Mouse (Mus musculus): ENCODE results near the gene Myo10. TPM values are rescaled to one million over a fixed set of nuclear protein-coding genes. Genes with fewer than 3 reads are reported as not detected.

The Myo10 gene
- polyA plus RNA-seq, 1 experiment from 2014 or later, result 48.4 TPM

DNA sequence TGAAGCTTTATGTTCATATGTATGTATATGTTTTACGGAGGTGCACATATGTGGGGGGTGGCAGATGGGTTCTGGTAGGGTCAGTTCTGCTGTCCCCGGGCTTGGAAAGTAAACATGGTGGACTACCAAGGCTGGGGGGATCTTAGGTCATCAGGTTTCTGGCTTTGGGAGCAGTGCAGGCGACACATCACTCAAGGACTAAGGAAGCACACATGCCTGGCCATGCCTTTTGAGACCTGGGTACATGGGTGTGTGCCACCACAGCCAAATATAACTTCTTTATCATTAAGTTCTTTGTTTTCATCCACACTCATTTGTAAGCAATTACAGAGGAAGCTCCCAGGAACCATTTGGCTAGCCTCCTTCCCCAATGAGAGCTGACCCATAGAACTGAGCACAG is 72.9 kb downstream of the Myo10 start:
- Histone ChIP-seq H3K9me3 (ENCODE audit: control insufficient read depth, low read length) (no peaks in the 10 kb centered on the region), H3K9ac (ENCODE audit: low read length) (no peak overlapping the region), H3K36me3 (ENCODE audit: control insufficient read depth, insufficient read depth, low read length) (no peaks in the 10 kb centered on the region; the same call in 1 of the 2 replicates), H3K4me3 (ENCODE audit: low read depth, low read length) (no peak overlapping the region), H3K27me3 (ENCODE audit: control insufficient read depth, insufficient read depth, low read length) (no peaks in the 10 kb centered on the region), H3K4me1 (ENCODE audit: control insufficient read depth, insufficient read depth, low read length) (peaks cover 11% of the 10 kb centered on the region), H3K27ac (replicated peaks; ENCODE audit: low read depth, low read length) (no peak overlapping the region), H3K4me2 (ENCODE audit: low read depth, severe bottlenecking) (no peak overlapping the region)
- no peak for ATAC-seq (ENCODE audit: insufficient number of reproducible peaks, low FRiP score, low TSS enrichment, low read depth)
- 87% methylated on average over 3 of the region's 3 CpGs for WGBS
- no peak for DNase-seq (ENCODE audit: low spot score)

DNA sequence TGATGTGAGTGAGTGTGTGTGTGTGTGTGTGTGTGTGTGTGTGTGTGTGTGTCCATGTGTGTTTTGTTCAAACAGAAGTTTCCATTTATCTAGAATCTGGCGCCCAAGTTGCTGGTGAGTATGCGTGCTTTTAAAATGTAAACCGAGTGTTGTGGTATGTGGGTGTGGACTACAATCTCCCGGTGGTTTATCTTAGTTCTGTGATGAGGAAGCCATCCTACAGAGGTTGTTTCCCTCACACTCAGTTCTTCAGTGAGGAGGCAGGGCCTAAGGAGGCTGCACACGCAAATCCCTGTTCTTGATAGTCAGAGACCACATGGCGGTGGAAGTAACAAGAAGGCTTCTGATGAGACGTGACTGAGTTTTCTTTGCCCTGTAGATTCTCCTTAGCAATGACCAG is 73.6 kb downstream of the Myo10 start:
- H3K36me3 ChIP-seq (ENCODE audit: control insufficient read depth, insufficient read depth, low read length), result no peaks in the 10 kb centered on the region; the same call in 1 of the 2 replicates
- no peak overlapping the region for H3K4me2 ChIP-seq (ENCODE audit: low read depth, severe bottlenecking)
- DNase-seq (ENCODE audit: low spot score) (no peak), ATAC-seq (ENCODE audit: insufficient number of reproducible peaks, low FRiP score, low TSS enrichment, low read depth) (no peak)
- H3K27me3 ChIP-seq (ENCODE audit: control insufficient read depth, insufficient read depth, low read length), result no peaks in the 10 kb centered on the region
- H3K4me3 ChIP-seq (ENCODE audit: low read depth, low read length), result no peak overlapping the region
- no peak overlapping the region for H3K9ac ChIP-seq (ENCODE audit: low read length)
- no peaks in the 10 kb centered on the region for H3K9me3 ChIP-seq (ENCODE audit: control insufficient read depth, low read length)
- H3K27ac ChIP-seq (replicated peaks; ENCODE audit: low read depth, low read length), result no peak overlapping the region
- 90% methylated on average over 7 of the region's 7 CpGs for WGBS
- peaks cover 11% of the 10 kb centered on the region for H3K4me1 ChIP-seq (ENCODE audit: control insufficient read depth, insufficient read depth, low read length)

DNA sequence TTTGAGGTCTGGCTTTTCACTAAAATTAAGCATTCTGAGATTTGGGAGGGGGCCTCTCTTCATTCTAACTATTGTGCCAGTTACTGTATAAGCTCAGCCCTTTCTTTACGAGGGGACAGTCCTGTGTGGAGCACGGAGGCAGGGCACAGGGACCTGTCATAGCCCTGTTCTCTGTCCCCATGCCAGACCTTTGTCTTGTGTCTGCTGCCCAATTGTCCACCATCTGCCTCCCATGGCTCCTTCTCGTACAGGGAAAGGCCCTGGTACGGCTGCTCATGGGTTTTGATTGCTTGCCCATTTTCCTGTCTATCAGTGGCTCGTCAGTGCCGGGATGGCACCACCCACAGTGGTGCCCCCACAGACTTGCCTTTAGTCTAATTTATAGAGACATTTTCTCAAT is 74.3 kb downstream of the Myo10 start:
- no peaks in the 10 kb centered on the region for H3K9me3 ChIP-seq (ENCODE audit: control insufficient read depth, low read length)
- H3K4me2 ChIP-seq (ENCODE audit: low read depth, severe bottlenecking), result no peak overlapping the region
- no peaks in the 10 kb centered on the region; the same call in 1 of the 2 replicates for H3K36me3 ChIP-seq (ENCODE audit: control insufficient read depth, insufficient read depth, low read length)
- H3K27me3 ChIP-seq (ENCODE audit: control insufficient read depth, insufficient read depth, low read length), result no peaks in the 10 kb centered on the region
- no peak overlapping the region for H3K4me3 ChIP-seq (ENCODE audit: low read depth, low read length)
- H3K27ac ChIP-seq (replicated peaks; ENCODE audit: low read depth, low read length), result no peak overlapping the region
- no peak overlapping the region for H3K9ac ChIP-seq (ENCODE audit: low read length)
- no peak for ATAC-seq (ENCODE audit: insufficient number of reproducible peaks, low FRiP score, low TSS enrichment, low read depth)
- H3K4me1 ChIP-seq (ENCODE audit: control insufficient read depth, insufficient read depth, low read length), result peaks cover 11% of the 10 kb centered on the region
- no peak for DNase-seq (ENCODE audit: low spot score)
- WGBS, result 92% methylated on average over 6 of the region's 6 CpGs

DNA sequence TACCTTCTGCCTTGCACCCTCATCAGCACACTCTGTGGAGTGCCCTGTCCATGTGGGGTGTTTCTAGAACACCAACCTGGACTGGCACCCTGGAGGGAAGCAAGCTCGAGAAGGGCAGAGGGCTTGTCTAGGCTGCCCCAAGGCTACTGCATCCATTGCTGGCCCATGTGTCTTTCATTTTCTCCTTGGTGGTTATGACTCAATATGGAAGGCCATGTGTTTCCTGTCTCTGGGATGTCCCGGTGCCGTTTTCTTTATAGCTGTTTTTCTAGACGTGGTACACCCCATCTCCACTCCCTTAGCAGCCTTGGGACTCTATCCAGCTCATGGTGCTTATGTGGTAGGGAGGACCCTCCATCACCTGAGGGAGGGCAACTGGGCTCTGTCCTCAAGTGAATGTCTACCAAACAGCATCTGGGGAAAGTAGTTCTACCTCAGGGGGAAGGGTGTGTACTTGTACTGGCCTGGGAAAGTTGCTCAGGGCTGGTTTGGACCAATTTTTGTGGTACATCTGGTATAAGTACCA is 76.8 kb downstream of the Myo10 start:
- no peak for ATAC-seq (ENCODE audit: insufficient number of reproducible peaks, low FRiP score, low TSS enrichment, low read depth)
- Histone ChIP-seq H3K36me3 (ENCODE audit: control insufficient read depth, insufficient read depth, low read length) (peaks cover 5% of the 10 kb centered on the region; the same call in 1 of the 2 replicates), H3K27ac (replicated peaks; ENCODE audit: low read depth, low read length) (no peak overlapping the region), H3K9me3 (ENCODE audit: control insufficient read depth, low read length) (no peaks in the 10 kb centered on the region), H3K9ac (ENCODE audit: low read length) (no peak overlapping the region), H3K27me3 (ENCODE audit: control insufficient read depth, insufficient read depth, low read length) (no peaks in the 10 kb centered on the region), H3K4me2 (ENCODE audit: low read depth, severe bottlenecking) (no peak overlapping the region), H3K4me3 (ENCODE audit: low read depth, low read length) (no peak overlapping the region), H3K4me1 (ENCODE audit: control insufficient read depth, insufficient read depth, low read length) (peaks cover 3% of the 10 kb centered on the region; the same call in 1 of the 2 replicates)
- no peak for DNase-seq (ENCODE audit: low spot score)
- WGBS, result 11% methylated on average over 4 of the region's 4 CpGs

DNA sequence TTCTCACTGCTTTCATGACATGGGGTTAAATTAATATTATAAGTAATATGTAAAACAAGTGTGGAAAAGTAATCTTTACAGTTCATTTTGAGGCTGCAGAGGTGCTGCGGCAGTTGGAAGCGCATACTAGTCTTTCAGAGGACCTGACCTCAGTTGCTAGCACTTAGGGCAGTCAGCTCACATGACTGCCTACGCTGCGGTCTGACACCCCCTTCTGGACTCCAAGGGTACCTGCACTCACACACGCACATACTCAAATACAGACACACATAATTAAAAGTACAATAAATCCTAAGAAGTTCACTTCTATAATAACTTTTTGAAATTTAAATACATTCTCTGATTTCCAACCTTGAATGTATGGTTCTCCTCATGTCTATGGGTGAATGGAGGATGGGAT is 80.3 kb downstream of the Myo10 start:
- H3K4me2 ChIP-seq (ENCODE audit: low read depth, severe bottlenecking), result no peak overlapping the region
- H3K36me3 ChIP-seq (ENCODE audit: control insufficient read depth, insufficient read depth, low read length), result peaks cover 9% of the 10 kb centered on the region; the same call in 1 of the 2 replicates
- H3K4me3 ChIP-seq (ENCODE audit: low read depth, low read length), result no peak overlapping the region
- ATAC-seq (ENCODE audit: insufficient number of reproducible peaks, low FRiP score, low TSS enrichment, low read depth) (no peak), DNase-seq (ENCODE audit: low spot score) (no peak)
- H3K4me1 ChIP-seq (ENCODE audit: control insufficient read depth, insufficient read depth, low read length), result peaks cover 3% of the 10 kb centered on the region; the same call in 1 of the 2 replicates
- no peak overlapping the region for H3K9ac ChIP-seq (ENCODE audit: low read length)
- H3K9me3 ChIP-seq (ENCODE audit: control insufficient read depth, low read length), result no peaks in the 10 kb centered on the region
- no peaks in the 10 kb centered on the region for H3K27me3 ChIP-seq (ENCODE audit: control insufficient read depth, insufficient read depth, low read length)
- no peak overlapping the region for H3K27ac ChIP-seq (replicated peaks; ENCODE audit: low read depth, low read length)
- 97% methylated on average over 5 of the region's 5 CpGs for WGBS

DNA sequence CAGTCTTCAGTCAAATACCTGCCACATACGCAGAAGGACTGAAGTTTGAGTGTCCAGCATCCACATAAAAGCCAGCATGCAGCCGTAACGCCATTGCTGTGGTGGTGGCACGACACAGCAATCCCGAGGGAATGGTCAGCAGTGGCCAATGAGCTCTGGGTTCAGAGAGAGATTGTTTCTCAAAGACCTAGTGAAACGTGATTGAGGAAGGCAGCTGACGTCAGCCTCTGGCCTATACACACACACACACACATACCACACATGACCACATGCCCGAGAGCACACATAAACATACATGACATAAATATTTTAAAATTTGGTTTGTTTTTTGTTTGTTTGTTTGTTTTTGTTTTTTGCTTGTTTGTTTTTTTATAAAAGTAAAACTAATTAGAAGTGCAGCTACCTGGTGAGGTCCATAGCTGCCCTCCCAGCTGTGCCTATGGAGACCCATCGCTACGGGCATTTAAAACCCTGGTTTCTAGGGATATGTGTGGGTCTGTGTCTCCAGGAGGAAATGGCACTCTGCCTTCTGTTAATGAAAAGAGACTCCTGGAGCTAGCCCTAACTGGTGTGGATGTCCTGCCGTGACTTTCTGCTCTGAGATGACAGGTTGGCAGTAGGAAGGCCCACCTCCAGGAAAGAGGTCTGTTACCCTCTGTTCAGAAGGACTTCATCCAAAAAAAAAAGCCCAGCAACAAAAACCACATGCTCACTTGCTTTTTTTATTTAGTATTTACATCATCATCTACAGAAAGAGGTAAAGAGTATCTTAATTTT is 82.7 kb downstream of the Myo10 start:
- no peak overlapping the region for H3K27ac ChIP-seq (replicated peaks; ENCODE audit: low read depth, low read length)
- H3K4me1 ChIP-seq (ENCODE audit: control insufficient read depth, insufficient read depth, low read length), result no peaks in the 10 kb centered on the region; the same call in 1 of the 2 replicates
- WGBS, result 75% methylated on average over 11 of the region's 11 CpGs
- no peak overlapping the region for H3K4me3 ChIP-seq (ENCODE audit: low read depth, low read length)
- H3K9ac ChIP-seq (ENCODE audit: low read length), result no peak overlapping the region
- H3K4me2 ChIP-seq (ENCODE audit: low read depth, severe bottlenecking), result no peak overlapping the region
- peaks cover 9% of the 10 kb centered on the region; the same call in 1 of the 2 replicates for H3K36me3 ChIP-seq (ENCODE audit: control insufficient read depth, insufficient read depth, low read length)
- H3K9me3 ChIP-seq (ENCODE audit: control insufficient read depth, low read length), result no peaks in the 10 kb centered on the region
- ATAC-seq (ENCODE audit: insufficient number of reproducible peaks, low FRiP score, low TSS enrichment, low read depth), result no peak
- no peak for DNase-seq (ENCODE audit: low spot score)
- H3K27me3 ChIP-seq (ENCODE audit: control insufficient read depth, insufficient read depth, low read length), result no peaks in the 10 kb centered on the region

DNA sequence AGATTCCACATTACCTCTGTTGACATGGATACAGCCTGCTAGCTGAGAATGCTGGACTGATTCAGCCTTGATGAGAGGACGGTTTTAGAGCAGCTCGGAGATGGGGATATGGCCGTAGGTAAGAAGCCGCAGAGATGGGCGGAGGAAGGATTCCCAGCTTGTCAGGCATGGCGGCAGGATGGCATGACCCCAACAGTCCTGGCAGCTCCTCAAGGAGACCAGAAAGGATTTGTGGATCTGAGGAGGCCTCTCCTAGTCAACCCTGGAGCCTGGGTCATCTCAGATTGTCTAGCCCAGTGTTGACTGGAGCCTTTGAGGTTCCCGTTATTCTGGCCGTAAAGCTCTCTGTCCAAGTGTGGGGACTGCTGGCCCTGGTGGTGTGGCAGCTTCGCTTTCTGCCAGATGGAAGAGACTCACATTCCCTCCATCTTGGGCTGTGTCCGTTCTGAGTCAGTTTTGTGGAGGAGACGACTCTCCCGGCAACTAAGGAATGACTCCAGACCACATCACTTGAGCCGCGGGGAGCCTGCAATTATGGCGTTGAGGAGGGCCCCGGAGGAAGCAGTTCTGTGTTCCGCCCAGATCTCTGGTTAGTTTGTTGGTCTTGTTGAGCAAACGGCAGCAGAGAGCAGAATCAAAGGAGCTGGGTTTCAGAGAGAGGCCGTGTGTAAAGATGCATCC is 84.7 kb downstream of the Myo10 start:
- ATAC-seq (ENCODE audit: insufficient number of reproducible peaks, low FRiP score, low TSS enrichment, low read depth) (no peak), DNase-seq (ENCODE audit: low spot score) (no peak)
- peaks cover 9% of the 10 kb centered on the region; the same call in 1 of the 2 replicates for H3K36me3 ChIP-seq (ENCODE audit: control insufficient read depth, insufficient read depth, low read length)
- H3K27me3 ChIP-seq (ENCODE audit: control insufficient read depth, insufficient read depth, low read length), result no peaks in the 10 kb centered on the region
- 56% methylated on average over 19 of the region's 19 CpGs for WGBS
- H3K27ac ChIP-seq (replicated peaks; ENCODE audit: low read depth, low read length), result 0 out of 2 replicates have a peak overlapping the region, but pooled peaks have one; percentile 9
- H3K9ac ChIP-seq (ENCODE audit: low read length), result no peak overlapping the region
- H3K4me3 ChIP-seq (ENCODE audit: low read depth, low read length), result no peak overlapping the region
- H3K4me2 ChIP-seq (ENCODE audit: low read depth, severe bottlenecking), result no peak overlapping the region
- H3K9me3 ChIP-seq (ENCODE audit: control insufficient read depth, low read length), result no peaks in the 10 kb centered on the region
- no peaks in the 10 kb centered on the region; the same call in 1 of the 2 replicates for H3K4me1 ChIP-seq (ENCODE audit: control insufficient read depth, insufficient read depth, low read length)

DNA sequence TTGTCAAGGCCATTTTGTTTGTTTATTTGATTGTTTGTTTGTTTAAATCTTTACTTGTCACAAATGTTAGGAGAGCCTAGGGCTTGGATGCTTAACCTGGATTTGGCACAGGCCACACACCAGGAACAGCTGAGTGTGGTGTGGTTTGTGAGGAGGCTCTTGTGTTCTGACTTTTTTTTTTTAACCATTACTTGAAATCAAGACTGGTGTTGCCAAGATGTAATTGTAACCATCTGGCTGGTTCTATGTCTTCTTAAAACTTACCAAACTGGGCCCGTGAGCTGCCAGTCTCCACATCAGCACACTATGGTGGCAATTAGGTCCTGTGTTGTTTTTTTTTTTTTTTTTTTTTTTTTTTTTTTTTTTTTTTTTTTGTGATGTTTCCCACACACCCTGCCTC is 85.6 kb downstream of the Myo10 start:
- Histone ChIP-seq H3K36me3 (ENCODE audit: control insufficient read depth, insufficient read depth, low read length) (peaks cover 4% of the 10 kb centered on the region; the same call in 1 of the 2 replicates), H3K4me1 (ENCODE audit: control insufficient read depth, insufficient read depth, low read length) (peaks cover 4% of the 10 kb centered on the region; the same call in 1 of the 2 replicates), H3K27me3 (ENCODE audit: control insufficient read depth, insufficient read depth, low read length) (no peaks in the 10 kb centered on the region), H3K4me2 (ENCODE audit: low read depth, severe bottlenecking) (no peak overlapping the region), H3K27ac (replicated peaks; ENCODE audit: low read depth, low read length) (no peak overlapping the region), H3K4me3 (ENCODE audit: low read depth, low read length) (no peak overlapping the region), H3K9ac (ENCODE audit: low read length) (no peak overlapping the region), H3K9me3 (ENCODE audit: control insufficient read depth, low read length) (no peaks in the 10 kb centered on the region)
- 23% methylated on average over 1 of the region's 1 CpGs for WGBS
- no peak for DNase-seq (ENCODE audit: low spot score)
- no peak for ATAC-seq (ENCODE audit: insufficient number of reproducible peaks, low FRiP score, low TSS enrichment, low read depth)
